Mouse (Mus musculus): ENCODE data around the gene Sh2d1b1. TPM values are rescaled to one million over a fixed set of nuclear protein-coding genes. Genes with fewer than 3 reads are reported as not detected.

The Sh2d1b1 gene
- polyA plus RNA-seq, 1 experiment from 2014 or later, result not detected

GRCm38 (mm10) chr1:170292239-170292951 is 15.3 kb downstream of the Sh2d1b1 start:
- H3K4me3 ChIP-seq (replicated peaks; ENCODE audit: low read length), result no peak overlapping the region; the same call in 1 of the 2 replicates
- 29% methylated on average over 9 of the region's 9 CpGs for WGBS
- H3K4me2 ChIP-seq (ENCODE audit: low read length), result peak overlapping the region; percentile 35

GRCm38 (mm10) chr1:170293257-170293656 is 16.1 kb downstream of the Sh2d1b1 start:
- Histone ChIP-seq H3K4me1 (replicated peaks; ENCODE audit: control insufficient read depth, insufficient read depth, low read length) (peaks cover 4% of the 10 kb centered on the region), H3K36me3 (ENCODE audit: control insufficient read depth, insufficient read depth) (no peaks in the 10 kb centered on the region), H3K4me3 (replicated peaks; ENCODE audit: low read length) (no peak overlapping the region), H3K27ac (ENCODE audit: low read length) (no peak overlapping the region), H3K9me3 (ENCODE audit: control insufficient read depth, low read length) (no peaks in the 10 kb centered on the region), H3K27me3 (replicated peaks; ENCODE audit: control insufficient read depth, insufficient read depth, low read length) (no peaks in the 10 kb centered on the region), H3K4me2 (ENCODE audit: low read length) (no peak overlapping the region), H3K9ac (replicated peaks; ENCODE audit: low read depth, low read length) (no peak overlapping the region)
- ATAC-seq, result no peak
- WGBS, result 75% methylated on average over 5 of the region's 5 CpGs

More at GRCm38 (mm10) chr1:170292239-170292951, 15.3 kb downstream of the Sh2d1b1 start:
- 0 out of 2 replicates have a peak overlapping the region, but pooled peaks have one; percentile 18 for H3K9ac ChIP-seq (replicated peaks; ENCODE audit: low read depth, low read length)
- no peaks in the 10 kb centered on the region for H3K27me3 ChIP-seq (replicated peaks; ENCODE audit: control insufficient read depth, insufficient read depth, low read length)
- peaks cover 4% of the 10 kb centered on the region for H3K4me1 ChIP-seq (replicated peaks; ENCODE audit: control insufficient read depth, insufficient read depth, low read length)
- no peak overlapping the region for H3K27ac ChIP-seq (ENCODE audit: low read length)
- H3K9me3 ChIP-seq (ENCODE audit: control insufficient read depth, low read length), result no peaks in the 10 kb centered on the region
- ATAC-seq, result peak; percentile 84
- H3K36me3 ChIP-seq (ENCODE audit: control insufficient read depth, insufficient read depth), result no peaks in the 10 kb centered on the region

GRCm38 (mm10) chr1:170294786-170295570 is 17.9 kb downstream of the Sh2d1b1 start:
- no peaks in the 10 kb centered on the region for H3K9me3 ChIP-seq (ENCODE audit: control insufficient read depth, low read length)
- no peaks in the 10 kb centered on the region for H3K36me3 ChIP-seq (ENCODE audit: control insufficient read depth, insufficient read depth)
- H3K4me1 ChIP-seq (replicated peaks; ENCODE audit: control insufficient read depth, insufficient read depth, low read length), result peaks cover 4% of the 10 kb centered on the region
- no peaks in the 10 kb centered on the region for H3K27me3 ChIP-seq (replicated peaks; ENCODE audit: control insufficient read depth, insufficient read depth, low read length)
- WGBS, result 63% methylated on average over 15 of the region's 15 CpGs
- H3K27ac ChIP-seq (ENCODE audit: low read length), result no peak overlapping the region
- no peak for ATAC-seq
- no peak overlapping the region for H3K4me2 ChIP-seq (ENCODE audit: low read length)
- no peak overlapping the region for H3K9ac ChIP-seq (replicated peaks; ENCODE audit: low read depth, low read length)
- H3K4me3 ChIP-seq (replicated peaks; ENCODE audit: low read length), result no peak overlapping the region

- 81% methylated on average over 4 of the region's 4 CpGs for WGBS
- Histone ChIP-seq H3K27me3 (replicated peaks; ENCODE audit: control insufficient read depth, insufficient read depth, low read length) (no peaks in the 10 kb centered on the region), H3K27ac (ENCODE audit: low read length) (no peak overlapping the region), H3K4me3 (replicated peaks; ENCODE audit: low read length) (no peak overlapping the region), H3K4me1 (replicated peaks; ENCODE audit: control insufficient read depth, insufficient read depth, low read length) (no peaks in the 10 kb centered on the region), H3K4me2 (ENCODE audit: low read length) (no peak overlapping the region), H3K36me3 (ENCODE audit: control insufficient read depth, insufficient read depth) (no peaks in the 10 kb centered on the region), H3K9ac (replicated peaks; ENCODE audit: low read depth, low read length) (no peak overlapping the region), H3K9me3 (ENCODE audit: control insufficient read depth, low read length) (no peaks in the 10 kb centered on the region)
- no peak for ATAC-seq
Observed at GRCm38 (mm10) chr1:170299496-170299895, 22.4 kb downstream of the Sh2d1b1 start.

GRCm38 (mm10) chr1:170301686-170302085 is 24.6 kb downstream of the Sh2d1b1 start:
- Histone ChIP-seq H3K9ac (replicated peaks; ENCODE audit: low read depth, low read length) (no peak overlapping the region), H3K9me3 (ENCODE audit: control insufficient read depth, low read length) (no peaks in the 10 kb centered on the region), H3K4me2 (ENCODE audit: low read length) (no peak overlapping the region), H3K36me3 (ENCODE audit: control insufficient read depth, insufficient read depth) (no peaks in the 10 kb centered on the region), H3K4me1 (replicated peaks; ENCODE audit: control insufficient read depth, insufficient read depth, low read length) (no peaks in the 10 kb centered on the region), H3K27ac (ENCODE audit: low read length) (no peak overlapping the region), H3K27me3 (replicated peaks; ENCODE audit: control insufficient read depth, insufficient read depth, low read length) (no peaks in the 10 kb centered on the region), H3K4me3 (replicated peaks; ENCODE audit: low read length) (no peak overlapping the region)
- WGBS, result 95% methylated on average over 9 of the region's 9 CpGs
- no peak for ATAC-seq

GRCm38 (mm10) chr1:170302456-170302855 is 25.3 kb downstream of the Sh2d1b1 start:
- no peak overlapping the region for H3K9ac ChIP-seq (replicated peaks; ENCODE audit: low read depth, low read length)
- H3K27me3 ChIP-seq (replicated peaks; ENCODE audit: control insufficient read depth, insufficient read depth, low read length), result no peaks in the 10 kb centered on the region
- no peaks in the 10 kb centered on the region for H3K4me1 ChIP-seq (replicated peaks; ENCODE audit: control insufficient read depth, insufficient read depth, low read length)
- no peak overlapping the region for H3K27ac ChIP-seq (ENCODE audit: low read length)
- no peak overlapping the region for H3K4me3 ChIP-seq (replicated peaks; ENCODE audit: low read length)
- WGBS, result 85% methylated on average over 6 of the region's 6 CpGs
- H3K4me2 ChIP-seq (ENCODE audit: low read length), result no peak overlapping the region
- no peaks in the 10 kb centered on the region for H3K36me3 ChIP-seq (ENCODE audit: control insufficient read depth, insufficient read depth)
- no peak for ATAC-seq
- no peaks in the 10 kb centered on the region for H3K9me3 ChIP-seq (ENCODE audit: control insufficient read depth, low read length)

- no peaks in the 10 kb centered on the region for H3K27me3 ChIP-seq (replicated peaks; ENCODE audit: control insufficient read depth, insufficient read depth, low read length)
- no peak for ATAC-seq
- WGBS, result 81% methylated on average over 6 of the region's 6 CpGs
- no peak overlapping the region for H3K27ac ChIP-seq (ENCODE audit: low read length)
- no peaks in the 10 kb centered on the region for H3K9me3 ChIP-seq (ENCODE audit: control insufficient read depth, low read length)
- no peaks in the 10 kb centered on the region for H3K36me3 ChIP-seq (ENCODE audit: control insufficient read depth, insufficient read depth)
- no peak overlapping the region for H3K4me2 ChIP-seq (ENCODE audit: low read length)
- no peaks in the 10 kb centered on the region for H3K4me1 ChIP-seq (replicated peaks; ENCODE audit: control insufficient read depth, insufficient read depth, low read length)
- H3K9ac ChIP-seq (replicated peaks; ENCODE audit: low read depth, low read length), result no peak overlapping the region
- H3K4me3 ChIP-seq (replicated peaks; ENCODE audit: low read length), result no peak overlapping the region
Observed at GRCm38 (mm10) chr1:170303103-170303502, 26.0 kb downstream of the Sh2d1b1 start.

GRCm38 (mm10) chr1:170305002-170305401 is 27.9 kb downstream of the Sh2d1b1 start:
- Histone ChIP-seq H3K9ac (replicated peaks; ENCODE audit: low read depth, low read length) (no peak overlapping the region), H3K4me3 (replicated peaks; ENCODE audit: low read length) (no peak overlapping the region), H3K4me1 (replicated peaks; ENCODE audit: control insufficient read depth, insufficient read depth, low read length) (no peaks in the 10 kb centered on the region), H3K27ac (ENCODE audit: low read length) (no peak overlapping the region), H3K9me3 (ENCODE audit: control insufficient read depth, low read length) (no peaks in the 10 kb centered on the region), H3K27me3 (replicated peaks; ENCODE audit: control insufficient read depth, insufficient read depth, low read length) (no peaks in the 10 kb centered on the region), H3K4me2 (ENCODE audit: low read length) (no peak overlapping the region), H3K36me3 (ENCODE audit: control insufficient read depth, insufficient read depth) (no peaks in the 10 kb centered on the region)
- WGBS, result 93% methylated on average over 10 of the region's 10 CpGs
- ATAC-seq, result no peak

- Histone ChIP-seq H3K9ac (replicated peaks; ENCODE audit: low read depth, low read length) (no peak within 1 kb of the TSS), H3K27ac (ENCODE audit: low read length) (no peak within 1 kb of the TSS), H3K9me3 (ENCODE audit: control insufficient read depth, low read length) (no peaks in the 10 kb centered on the region), H3K4me1 (replicated peaks; ENCODE audit: control insufficient read depth, insufficient read depth, low read length) (no peaks in the 10 kb centered on the region), H3K27me3 (replicated peaks; ENCODE audit: control insufficient read depth, insufficient read depth, low read length) (no peaks in the 10 kb centered on the region), H3K4me3 (replicated peaks; ENCODE audit: low read length) (no peak within 1 kb of the TSS), H3K36me3 (ENCODE audit: control insufficient read depth, insufficient read depth) (no peaks in the 10 kb centered on the region), H3K4me2 (ENCODE audit: low read length) (no peak within 1 kb of the TSS)
- WGBS, result 96% methylated on average over 4 of the region's 4 CpGs
- ATAC-seq, result no peak
Observed at GRCm38 (mm10) chr1:170306232-170306631, 29.1 kb downstream of the Sh2d1b1 start, which contains the start of gene Gm7694. Gene Gm7694, minus strand, starts transcription at chr1:170306332.
